Mouse (Mus musculus) lung, postnatal 14 days (tissue): ENCODE measurements around the gene Sfxn5.

Experiments
- DNase-seq: peaks from one replicate; pipeline ENCODE4 v3.0.0; 2021

Sfxn5 gene

DNA sequence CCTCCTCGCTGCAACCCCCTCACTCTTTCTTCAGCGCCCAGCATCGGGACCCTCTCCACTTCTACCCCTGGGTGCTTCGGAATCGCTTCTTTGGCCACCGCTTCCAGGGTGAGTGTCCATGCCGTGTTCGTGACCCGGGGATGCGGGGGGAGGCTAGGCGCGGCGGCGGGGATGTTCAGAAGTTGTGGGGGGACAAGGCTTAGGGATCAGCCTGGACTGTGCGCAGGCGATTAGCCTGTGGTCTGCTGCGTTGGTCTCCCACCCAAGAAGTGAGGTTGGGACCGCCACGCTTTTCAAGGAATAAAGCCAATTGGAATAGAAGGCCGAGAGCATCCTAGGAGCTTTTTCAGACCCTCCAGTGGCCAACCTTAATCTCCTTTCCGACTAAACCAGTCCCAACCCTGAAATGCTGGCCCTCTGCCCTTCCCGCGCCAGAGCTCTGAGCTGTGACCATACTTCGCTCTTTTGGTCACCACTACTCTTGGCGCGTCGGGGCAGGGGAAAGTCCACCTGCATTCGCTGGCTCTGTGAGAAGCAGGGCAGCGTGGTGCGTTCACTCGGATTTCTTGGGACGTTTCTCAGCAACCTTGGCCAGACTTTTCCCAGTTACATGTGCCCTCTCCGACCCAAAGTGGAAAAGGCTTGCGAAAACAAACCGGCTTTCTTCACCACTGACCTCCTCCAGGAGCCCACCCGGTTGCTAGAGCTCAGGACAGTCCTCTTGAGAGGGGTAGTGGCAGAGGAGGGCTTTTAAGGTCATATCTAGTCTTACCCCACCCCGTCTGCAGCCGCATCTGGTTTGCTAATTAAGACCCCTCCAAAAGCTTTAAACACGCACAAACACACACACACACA is 144.7 kb downstream of the Sfxn5 start:
- DNase-seq, result no peak

DNA sequence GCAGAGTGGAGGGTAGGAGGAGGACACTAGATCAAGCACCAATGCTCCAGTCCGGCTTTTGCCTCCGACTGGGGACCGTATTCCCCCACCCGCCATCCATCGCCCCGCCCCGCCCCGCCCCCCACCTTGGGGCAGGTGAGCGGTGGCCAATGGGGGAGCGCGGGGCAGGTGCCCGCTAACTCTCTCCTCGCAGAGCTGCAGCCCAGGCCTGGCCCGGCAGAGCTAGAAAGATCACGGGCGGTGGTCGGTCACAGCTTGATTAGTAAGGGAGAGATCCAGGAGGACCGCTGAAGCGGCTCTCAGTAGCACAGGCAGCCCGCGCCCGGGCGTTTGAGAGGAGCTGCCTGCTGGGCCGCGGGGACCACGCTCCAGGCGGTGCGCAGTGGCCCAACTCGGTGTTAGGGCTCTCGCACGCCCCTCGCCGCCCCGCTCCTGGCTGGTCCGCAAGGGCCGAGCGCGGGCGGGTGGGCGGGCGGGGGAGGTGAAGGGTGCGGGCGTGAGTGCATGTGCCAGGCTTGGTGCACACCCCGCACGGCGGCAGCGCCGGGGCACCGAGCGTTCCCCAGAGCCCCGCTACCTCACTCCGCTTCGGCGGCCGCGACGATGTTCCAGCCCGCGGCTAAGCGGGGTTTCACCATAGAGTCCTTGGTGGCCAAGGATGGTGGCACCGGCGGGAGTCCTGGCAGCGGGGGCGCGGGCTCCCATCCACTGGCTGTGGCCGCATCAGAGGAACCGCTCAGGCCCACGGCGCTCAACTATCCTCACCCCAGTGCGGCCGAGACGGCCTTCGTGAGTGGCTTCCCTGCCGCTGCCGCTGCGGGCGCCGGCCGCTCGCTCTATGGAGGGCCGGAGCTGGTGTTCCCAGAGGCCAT is 145.6 kb downstream of the Sfxn5 start, which contains the start of gene Emx1:
Emx1 (plus strand) TSS at position 99 of the 872 bp plus-strand sequence.
- peak; percentile 13 for DNase-seq

DNA sequence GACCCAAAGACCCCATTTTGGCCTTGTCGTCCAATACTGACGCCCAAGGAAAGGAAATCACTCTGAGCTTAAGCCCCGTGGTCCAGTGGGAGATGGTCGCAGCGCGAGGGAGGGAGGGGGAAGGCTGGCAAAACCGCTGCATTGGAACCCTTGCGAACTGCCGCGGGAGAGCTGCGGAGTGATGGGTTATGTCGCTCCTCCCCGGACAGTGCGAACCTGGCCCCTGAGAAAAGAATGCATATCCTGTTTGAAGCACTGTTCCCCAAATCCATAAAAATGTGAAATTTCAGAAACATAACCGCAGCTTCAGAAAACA is 146.5 kb downstream of the Sfxn5 start:
- DNase-seq, result no peak

DNA sequence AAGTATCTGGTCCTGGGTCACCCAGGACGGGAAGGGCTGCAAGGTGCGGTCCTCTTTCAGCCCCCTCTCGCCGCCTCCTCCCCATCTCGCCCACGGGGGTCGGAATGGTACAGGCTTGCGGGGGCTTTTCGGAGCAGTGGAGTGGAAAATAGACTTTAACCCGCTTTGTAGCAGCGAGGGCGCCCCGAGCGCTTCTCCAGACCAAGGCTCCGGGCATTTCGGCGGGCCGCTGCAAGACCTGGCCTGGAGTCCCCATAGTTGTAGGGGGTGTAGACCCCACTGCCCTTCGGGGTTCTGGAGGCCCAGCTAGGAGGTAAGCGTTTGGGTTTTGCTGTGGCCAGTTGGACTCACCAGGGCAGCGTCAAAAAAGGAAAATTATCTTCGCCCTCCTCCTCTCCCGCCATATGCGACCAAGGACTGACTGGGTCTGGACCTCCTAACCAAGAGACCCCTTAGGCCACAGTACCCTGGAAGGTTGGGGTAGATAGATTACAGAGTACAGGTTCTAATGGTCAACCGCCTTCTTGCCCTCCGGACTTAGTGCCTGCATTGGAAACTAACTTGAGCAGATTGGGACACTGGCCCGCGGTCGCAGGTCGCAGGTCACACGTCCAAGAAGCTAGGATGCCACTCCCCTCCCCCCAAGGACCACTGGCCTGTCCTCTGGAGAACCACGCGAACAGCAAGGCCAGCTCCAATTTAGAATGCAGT is 147.0 kb downstream of the Sfxn5 start:
- no peak for DNase-seq

DNA sequence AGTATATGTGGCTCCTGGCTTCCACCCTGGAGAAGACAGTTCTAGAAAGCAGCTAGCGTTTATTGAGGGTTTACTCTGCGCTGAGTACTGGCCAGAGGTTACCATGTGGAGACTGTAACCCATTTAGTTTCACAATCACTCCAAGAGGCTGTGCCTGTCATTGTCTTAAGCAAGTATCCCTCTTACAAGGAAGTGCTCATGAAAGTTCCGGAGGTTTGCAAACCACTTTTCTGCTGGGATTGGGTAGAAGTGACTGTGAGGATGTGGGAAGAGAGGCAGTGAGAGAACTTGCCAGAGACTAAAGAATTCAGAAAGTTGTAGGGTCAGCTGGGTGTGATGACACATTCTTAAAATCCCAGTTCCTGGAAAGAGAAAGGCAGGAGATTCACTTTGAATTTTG is 149.3 kb downstream of the Sfxn5 start:
- DNase-seq, result no peak

DNA sequence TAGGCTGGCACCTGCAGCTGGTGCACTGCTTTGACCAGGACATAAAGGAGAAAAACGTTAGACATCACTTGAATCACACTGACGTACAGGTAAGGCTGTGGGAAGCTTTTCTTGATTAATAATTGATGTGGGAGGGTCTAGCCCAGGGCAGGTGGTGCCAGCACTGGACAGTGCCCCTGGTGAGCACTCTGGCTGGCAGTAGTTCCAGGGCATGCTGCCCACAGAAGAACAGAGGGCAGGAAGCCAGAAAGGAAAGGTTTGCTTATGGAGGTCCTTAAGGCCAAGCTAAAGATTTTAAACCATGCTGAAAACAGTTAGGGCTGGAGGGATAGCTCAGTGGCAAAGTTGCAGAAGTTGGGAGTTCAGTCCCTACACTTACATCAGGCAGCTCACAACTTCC is 153.2 kb downstream of the Sfxn5 start:
- no peak for DNase-seq

DNA sequence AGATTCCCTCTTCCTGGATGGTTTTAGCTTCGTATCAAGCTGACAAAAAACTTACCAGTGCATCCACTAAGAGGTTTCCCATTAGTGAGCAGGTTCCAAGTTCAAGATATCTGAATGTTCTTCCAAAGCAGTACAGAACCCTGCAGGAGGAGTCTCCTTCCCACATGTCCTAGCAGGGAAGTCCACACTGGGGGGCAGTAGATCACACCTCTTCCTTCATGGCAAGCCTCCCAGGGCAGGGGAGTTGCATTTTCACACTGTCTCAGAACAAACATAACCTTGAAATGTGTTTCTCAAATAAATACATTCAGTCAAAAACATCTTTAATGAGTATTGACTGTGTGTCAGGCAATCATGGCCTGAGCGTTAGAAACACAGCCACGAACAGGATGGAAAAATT is 153.7 kb downstream of the Sfxn5 start:
- no peak for DNase-seq

DNA sequence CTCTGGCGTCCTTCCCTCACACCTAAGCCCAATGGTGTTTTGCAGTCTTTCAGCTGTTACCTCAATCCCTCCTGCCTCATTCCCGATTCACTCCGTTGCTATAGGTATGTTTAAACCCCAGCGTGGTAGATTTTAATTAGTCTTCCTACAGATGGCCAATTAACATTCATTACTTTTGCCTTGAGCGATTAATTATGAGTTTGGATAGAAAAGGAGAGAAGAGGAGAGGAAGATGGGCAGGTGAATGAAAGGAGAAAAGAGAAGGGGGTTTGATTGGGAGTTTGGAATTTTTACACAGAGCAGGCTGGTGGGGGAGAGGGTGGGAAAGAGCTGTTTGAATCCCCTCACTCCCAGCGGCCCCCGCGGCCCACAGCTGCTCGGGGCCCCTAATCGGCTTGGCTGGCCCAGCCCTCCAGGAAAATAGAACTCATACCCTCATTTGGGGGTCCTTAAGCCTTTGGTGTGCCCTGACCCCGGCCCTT is 167.7 kb downstream of the Sfxn5 start:
- DNase-seq, result no peak
